Mouse (Mus musculus) liver, embryonic 14.5 days (tissue): ENCODE measurements around the gene Tada2b. TPM values are rescaled to one million over a fixed set of nuclear protein-coding genes. Genes with fewer than 3 reads are reported as not detected.

Source experiments
- ATAC-seq: fragments of 200-750 bp; cut with Nextera tagmentation; 2 replicates; pipeline ENCODE4 v1.8.0; 2017; ENCODE audit warnings: moderate number of reproducible peaks, mild to moderate bottlenecking, moderate library complexity; ENCODE audit not compliant: insufficient read depth
- DNase-seq, 3 experiments: peaks; one replicate each; pipeline ENCODE4 v3.0.0-alpha.2; 2012 to 2013; ENCODE audit warnings: low read depth in 3 of 3, low spot score in 3 of 3
- H3K27ac ChIP-seq: fragments of 300-500 bp; sonication (generic); 2 replicates; pipeline ENCODE4 v1.5.1; 2014; ENCODE audit warnings: moderate library complexity, mild to moderate bottlenecking, control low read depth, inconsistent platforms
- H3K27me3 ChIP-seq: fragments of 300-500 bp; sonication (generic); 2 replicates; pipeline ENCODE4 v1.6.1; 2014; ENCODE audit warnings: mild to moderate bottlenecking, low read length, moderate library complexity; ENCODE audit not compliant: control insufficient read depth, insufficient read depth
- H3K36me3 ChIP-seq: fragments of 300-500 bp; sonication (generic); replicated peaks from 2 replicates; pipeline ENCODE4 v1.6.1; 2014; ENCODE audit warnings: low read depth; ENCODE audit not compliant: control insufficient read depth, insufficient read depth
- H3K4me1 ChIP-seq, 2 experiments: fragments of 200-500 bp in 1 of 2; fragments of 300-500 bp in 1 of 2; sonication (generic) in 1 of 2; replicated peaks; 2 replicates each; pipeline ENCODE4 v1.6.1; 2012 to 2014; ENCODE audit warnings: antibody characterized with exemption in 1 of 2, inconsistent platforms in 1 of 2, low read length in 1 of 2; ENCODE audit not compliant: control insufficient read depth in 2 of 2, insufficient read depth in 2 of 2
- H3K4me2 ChIP-seq: fragments of 300-500 bp; sonication (generic); 2 replicates; pipeline ENCODE4 v1.6.1; 2014; ENCODE audit warnings: low read depth, mild to moderate bottlenecking, control low read depth, moderate library complexity
- H3K4me3 ChIP-seq, 2 experiments: fragments of 200-500 bp in 1 of 2; fragments of 300-500 bp in 1 of 2; sonication (generic) in 1 of 2; 2 replicates each; pipeline ENCODE4 v1.5.1; 2012 to 2014; ENCODE audit warnings: low read depth in 2 of 2, low read length in 2 of 2, mild to moderate bottlenecking in 2 of 2, control low read depth in 1 of 2, inconsistent platforms in 1 of 2, moderate library complexity in 1 of 2; ENCODE audit not compliant: insufficient read depth in 1 of 2
- H3K9ac ChIP-seq: fragments of 300-500 bp; sonication (generic); replicated peaks from 2 replicates; pipeline ENCODE4 v1.6.1; 2014; ENCODE audit warnings: mild to moderate bottlenecking, control low read depth, moderate library complexity
- H3K9me3 ChIP-seq: fragments of 300-500 bp; sonication (generic); 2 replicates; pipeline ENCODE4 v1.6.1; 2016; ENCODE audit warnings: low read length, mixed read lengths; ENCODE audit not compliant: control insufficient read depth
- CTCF ChIP-seq: IDR thresholded peaks from 2 replicates; pipeline ENCODE4 v1.5.1; 2016; ENCODE audit warnings: antibody characterized with exemption, low read depth, control low read depth
- EP300 ChIP-seq: IDR thresholded peaks from 2 replicates; pipeline ENCODE4 v1.6.1; 2016; ENCODE audit warnings: antibody characterized with exemption, low read depth
- WGBS: fragments of 180-500 bp; shearing (Covaris S2); extraction: QIAGEN DNeasy Blood & Tissue Kit; methylation state at CpG from one replicate; pipeline ENCODE4 v1.1.7; 2014; ENCODE audit not compliant: insufficient replicate concordance; 5-methylcytosine and 5-hydroxymethylcytosine counted together
- polyA plus RNA-seq, 2 experiments: library from polyadenylated mRNA; depleted of rRNA in 1 of 2; stranded (reverse) in 1 of 2; unstranded in 1 of 2; fragments of >200 nt; fragmentation: Nextera tagmentation in 1 of 2; extraction: Ambion mirVana in 1 of 2; gene quantifications; 2 replicates each; pipeline versions ENCODE4 v1.2.1 to v1.2.3; 2012 to 2014

Tada2b gene
- polyA plus RNA-seq, 2 experiments: 1.4 to 4.6 TPM

DNA sequence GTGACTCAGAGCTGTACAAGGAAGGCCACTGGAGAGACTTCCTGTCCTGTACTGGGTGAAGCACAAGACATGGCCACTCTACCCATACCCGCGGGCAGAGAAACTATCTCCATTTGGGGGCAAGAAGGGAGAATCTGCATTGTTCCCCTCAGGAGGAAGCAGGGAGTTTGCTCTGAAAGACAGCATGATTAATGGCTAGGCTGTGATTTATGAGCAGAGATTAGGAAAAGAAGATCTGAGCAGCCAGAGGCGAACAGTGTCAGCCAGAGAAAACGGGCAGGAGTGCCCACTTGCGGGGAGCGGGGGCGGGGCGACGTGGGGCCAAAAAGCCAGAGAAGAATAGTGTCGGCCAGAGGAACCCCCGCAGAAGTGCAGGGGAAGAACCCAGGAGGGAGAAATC lies 56.3 kb downstream of the Tada2b start:
- H3K4me2 ChIP-seq: no peak overlapping the region
- no peak overlapping the region for H3K4me3 ChIP-seq
- 37% methylated on average over 11 of the region's 11 CpGs for WGBS
- H3K4me1 ChIP-seq: no peaks in the 10 kb centered on the region
- no peaks in the 10 kb centered on the region for H3K9me3 ChIP-seq
- no peak overlapping the region for H3K9ac ChIP-seq
- TF ChIP-seq CTCF (no peak), EP300 (no peak)
- H3K27ac ChIP-seq: no peak overlapping the region
- H3K36me3 ChIP-seq: no peaks in the 10 kb centered on the region
- ATAC-seq (no peak), DNase-seq (no peak)
- H3K27me3 ChIP-seq: no peaks in the 10 kb centered on the region

DNA sequence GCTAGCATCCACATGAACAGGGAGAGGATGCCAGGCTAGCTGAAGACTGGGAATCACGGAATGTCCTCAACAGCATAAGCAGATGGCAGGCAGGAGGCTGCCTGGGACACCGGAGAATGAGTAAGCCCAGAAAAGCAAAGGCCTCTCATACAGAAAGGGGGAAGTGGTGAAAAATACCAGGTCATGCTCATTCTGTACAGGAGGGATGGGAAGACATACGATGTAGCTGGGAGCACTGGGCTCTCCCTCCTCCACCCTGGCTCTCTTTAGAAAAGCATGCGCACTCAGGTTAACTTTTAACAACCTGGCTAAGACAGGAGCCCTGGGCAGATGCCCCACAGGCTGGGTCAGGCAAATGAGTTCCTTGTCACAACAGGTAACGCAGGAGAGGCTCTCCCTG lies 57.7 kb downstream of the Tada2b start:
- TF ChIP-seq EP300: no peak
- TF ChIP-seq CTCF: no peak
- Histone ChIP-seq H3K4me3 (no peak overlapping the region), H3K27ac (no peak overlapping the region), H3K27me3 (no peaks in the 10 kb centered on the region), H3K4me2 (no peak overlapping the region), H3K9ac (no peak overlapping the region), H3K36me3 (no peaks in the 10 kb centered on the region), H3K4me1 (no peaks in the 10 kb centered on the region), H3K9me3 (no peaks in the 10 kb centered on the region)
- ATAC-seq (no peak), DNase-seq (no peak)
- WGBS: 44% methylated on average over 5 of the region's 5 CpGs

DNA sequence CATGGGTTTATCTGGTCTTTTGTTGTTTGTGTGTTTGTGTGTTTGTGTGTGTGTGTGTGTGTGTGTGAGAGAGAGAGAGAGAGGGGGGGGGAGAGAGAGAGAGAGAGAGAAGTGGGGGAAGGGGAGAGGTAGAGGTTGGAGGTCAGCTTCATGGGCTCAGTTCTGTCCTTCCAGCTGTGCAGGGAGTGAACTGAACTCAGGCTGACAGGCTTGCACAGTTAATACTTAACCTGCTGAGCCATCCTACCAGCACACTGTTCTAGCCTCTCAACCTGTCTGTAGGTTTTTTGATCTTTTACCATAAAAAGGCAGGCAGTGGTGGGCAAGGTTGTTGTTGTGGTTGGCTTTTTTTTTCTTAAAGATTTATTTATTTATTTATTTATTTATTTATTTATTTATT lies 59.4 kb downstream of the Tada2b start:
- Histone ChIP-seq H3K4me2 (no peak overlapping the region), H3K36me3 (no peaks in the 10 kb centered on the region), H3K9me3 (no peaks in the 10 kb centered on the region), H3K4me1 (no peaks in the 10 kb centered on the region), H3K27ac (no peak overlapping the region), H3K4me3 (no peak overlapping the region), H3K9ac (no peak overlapping the region), H3K27me3 (no peaks in the 10 kb centered on the region)
- TF ChIP-seq CTCF: no peak
- no peak for TF ChIP-seq EP300
- ATAC-seq (no peak), DNase-seq (no peak)

Other genes starting within 250 kb of the Tada2b start
- gene Sorcs2, start 86.1 kb downstream of the Tada2b start, polyA plus RNA-seq (2012; rRNA removed): 0.33 and 0.42 TPM in 2 replicates
- 0.17 and 0.25 TPM in 2 replicates for gene Sorcs2, start 86.1 kb downstream of the Tada2b start, polyA plus RNA-seq (2014; fragmentation: Nextera tagmentation; extraction: Ambion mirVana)
- gene Grpel1, start 19.3 kb downstream of the Tada2b start, polyA plus RNA-seq (2012; rRNA removed): 10.4 and 16.8 TPM in 2 replicates
- gene Grpel1, start 19.3 kb downstream of the Tada2b start, polyA plus RNA-seq (2014; fragmentation: Nextera tagmentation; extraction: Ambion mirVana): 40.6 and 42.4 TPM in 2 replicates
- 0.10 and 0.11 TPM in 2 replicates for gene Ccdc96, start 303 bp upstream of the Tada2b start, polyA plus RNA-seq (2012; rRNA removed)
- gene Ccdc96, start 303 bp upstream of the Tada2b start, polyA plus RNA-seq (2014; fragmentation: Nextera tagmentation; extraction: Ambion mirVana): 0.11 and 0.18 TPM in 2 replicates
- gene Tbc1d14, start 109.0 kb upstream of the Tada2b start, polyA plus RNA-seq (2012; rRNA removed): 8.1 and 8.2 TPM in 2 replicates
- 6.8 and 8.5 TPM in 2 replicates for gene Tbc1d14, start 109.0 kb upstream of the Tada2b start, polyA plus RNA-seq (2014; fragmentation: Nextera tagmentation; extraction: Ambion mirVana)
- 13.9 and 16.2 TPM in 2 replicates for gene D5Ertd579e, start 211.7 kb upstream of the Tada2b start, polyA plus RNA-seq (2012; rRNA removed)
- 22.7 and 24.1 TPM in 2 replicates for gene D5Ertd579e, start 211.7 kb upstream of the Tada2b start, polyA plus RNA-seq (2014; fragmentation: Nextera tagmentation; extraction: Ambion mirVana)